Mouse (Mus musculus): ENCODE data around the gene Amn. TPM values are rescaled to one million over a fixed set of nuclear protein-coding genes. Genes with fewer than 3 reads are reported as not detected.

The Amn gene
- not detected for polyA plus RNA-seq (2014; fragmentation: Illumina TruSeq; extraction: RNeasy Lipid Tissue Mini Kit (QIAGEN cat#74804); ENCODE audit: low read depth, low replicate concordance)

DNA sequence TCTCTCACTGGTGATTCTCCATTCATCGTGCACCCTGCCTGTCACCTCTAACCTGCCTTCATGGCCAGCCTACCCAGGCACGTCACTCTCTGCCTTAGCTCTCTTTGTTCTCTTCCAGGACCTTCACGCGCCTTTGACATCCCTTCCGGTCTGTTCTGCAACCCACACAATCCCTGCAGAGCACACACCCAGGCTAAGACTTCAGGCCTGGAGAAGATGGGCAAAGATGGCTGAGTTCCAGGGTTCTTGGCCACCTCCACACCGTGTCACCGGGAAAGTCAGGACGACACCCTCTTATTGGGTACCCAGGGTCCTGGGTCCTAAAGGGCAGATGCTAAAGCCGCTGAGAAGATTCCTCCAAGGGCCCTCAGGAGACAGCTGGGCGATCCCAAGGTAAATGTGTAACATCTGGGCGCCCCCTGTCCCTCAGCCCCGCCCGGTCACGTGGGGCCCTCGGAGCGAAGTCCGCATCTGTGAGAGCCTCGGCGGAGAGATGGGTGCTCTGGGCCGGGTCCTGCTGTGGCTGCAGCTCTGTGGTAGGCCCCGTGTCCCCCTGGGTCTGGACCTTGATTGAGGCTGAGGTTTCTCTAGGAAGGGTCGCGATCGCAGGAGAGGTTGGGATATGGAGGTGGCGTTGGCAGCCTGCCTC is at the start of gene Amn:
Gene Amn (plus strand): TSS at position 467 of the 649 bp plus-strand sequence.

Other genes starting within 250 kb of the Amn start
- gene Rcor1, start 231.7 kb upstream of the Amn start, polyA plus RNA-seq (2014; fragmentation: Illumina TruSeq; extraction: RNeasy Lipid Tissue Mini Kit (QIAGEN cat#74804); ENCODE audit: low read depth, low replicate concordance) = 9.1 TPM
- 2.4 TPM for gene Traf3, start 104.7 kb upstream of the Amn start, polyA plus RNA-seq (2014; fragmentation: Illumina TruSeq; extraction: RNeasy Lipid Tissue Mini Kit (QIAGEN cat#74804); ENCODE audit: low read depth, low replicate concordance)
- not detected for gene 4930595D18Rik, start 86.6 kb upstream of the Amn start, polyA plus RNA-seq (2014; fragmentation: Illumina TruSeq; extraction: RNeasy Lipid Tissue Mini Kit (QIAGEN cat#74804); ENCODE audit: low read depth, low replicate concordance)
- 3.2 TPM for gene Cdc42bpb, start 106.6 kb downstream of the Amn start, polyA plus RNA-seq (2014; fragmentation: Illumina TruSeq; extraction: RNeasy Lipid Tissue Mini Kit (QIAGEN cat#74804); ENCODE audit: low read depth, low replicate concordance)
- gene Lbhd2, start 135.7 kb downstream of the Amn start, polyA plus RNA-seq (2014; fragmentation: Illumina TruSeq; extraction: RNeasy Lipid Tissue Mini Kit (QIAGEN cat#74804); ENCODE audit: low read depth, low replicate concordance) = not detected
- not detected for gene Exoc3l4, start 145.9 kb downstream of the Amn start, polyA plus RNA-seq (2014; fragmentation: Illumina TruSeq; extraction: RNeasy Lipid Tissue Mini Kit (QIAGEN cat#74804); ENCODE audit: low read depth, low replicate concordance)
- 5.6 TPM for gene Tnfaip2, start 171.4 kb downstream of the Amn start, polyA plus RNA-seq (2014; fragmentation: Illumina TruSeq; extraction: RNeasy Lipid Tissue Mini Kit (QIAGEN cat#74804); ENCODE audit: low read depth, low replicate concordance)
- gene Gm266, start 214.7 kb downstream of the Amn start, polyA plus RNA-seq (2014; fragmentation: Illumina TruSeq; extraction: RNeasy Lipid Tissue Mini Kit (QIAGEN cat#74804); ENCODE audit: low read depth, low replicate concordance) = not detected

Data from liver, adult 10 weeks (tissue).